Mouse (Mus musculus): ENCODE data around the gene Ifng. TPM values are rescaled to one million over a fixed set of nuclear protein-coding genes. Genes with fewer than 3 reads are reported as not detected.

The Ifng gene
- not detected in 2 replicates for polyA plus RNA-seq (2015; fragmentation: Nextera tagmentation; extraction: Ambion mirVana)

- 92% methylated on average over 11 of the region's 11 CpGs for WGBS
- Histone ChIP-seq H3K4me1 (no peaks in the 10 kb centered on the region), H3K27ac (no peak within 1 kb of the TSS), H3K4me3 (no peak within 1 kb of the TSS), H3K4me2 (no peak within 1 kb of the TSS), H3K9ac (no peak within 1 kb of the TSS), H3K9me3 (no peaks in the 10 kb centered on the region), H3K27me3 (no peaks in the 10 kb centered on the region), H3K36me3 (no peaks in the 10 kb centered on the region)
- ATAC-seq (ENCODE audit: borderline replicate concordance, extremely low read depth, low FRiP score, low TSS enrichment): no peak
These were observed at the start of gene Ifng for GRCm38 (mm10) chr10:118440742-118441240. Gene Ifng, plus strand, starts transcription at chr10:118441046.

GRCm38 (mm10) chr10:118399917-118400316 lies 40.9 kb upstream of the Ifng start:
- 78% methylated on average over 16 of the region's 16 CpGs for WGBS
- Histone ChIP-seq H3K27me3 (no peaks in the 10 kb centered on the region), H3K4me2 (no peak overlapping the region), H3K36me3 (no peaks in the 10 kb centered on the region), H3K27ac (no peak overlapping the region), H3K4me3 (no peak overlapping the region), H3K4me1 (no peaks in the 10 kb centered on the region), H3K9me3 (no peaks in the 10 kb centered on the region), H3K9ac (no peak overlapping the region)
- no peak for ATAC-seq (ENCODE audit: borderline replicate concordance, extremely low read depth, low FRiP score, low TSS enrichment)

- no peaks in the 10 kb centered on the region for H3K36me3 ChIP-seq
- H3K9me3 ChIP-seq: no peaks in the 10 kb centered on the region
- no peaks in the 10 kb centered on the region for H3K4me1 ChIP-seq
- ATAC-seq (ENCODE audit: borderline replicate concordance, extremely low read depth, low FRiP score, low TSS enrichment): no peak
- no peak overlapping the region for H3K4me2 ChIP-seq
- H3K27me3 ChIP-seq: no peaks in the 10 kb centered on the region
- H3K27ac ChIP-seq: no peak overlapping the region
- WGBS: 63% methylated on average over 5 of the region's 5 CpGs
- H3K4me3 ChIP-seq: no peak overlapping the region
- no peak overlapping the region for H3K9ac ChIP-seq
These were observed 34.2 kb upstream of the Ifng start for GRCm38 (mm10) chr10:118406463-118407221.

- H3K9ac ChIP-seq: no peak overlapping the region
- no peak overlapping the region for H3K27ac ChIP-seq
- ATAC-seq (ENCODE audit: borderline replicate concordance, extremely low read depth, low FRiP score, low TSS enrichment): no peak
- no peaks in the 10 kb centered on the region for H3K27me3 ChIP-seq
- no peaks in the 10 kb centered on the region for H3K4me1 ChIP-seq
- H3K4me3 ChIP-seq: no peak overlapping the region
- no peaks in the 10 kb centered on the region for H3K9me3 ChIP-seq
- no peak overlapping the region for H3K4me2 ChIP-seq
- no peaks in the 10 kb centered on the region for H3K36me3 ChIP-seq
These were observed 29.5 kb upstream of the Ifng start for GRCm38 (mm10) chr10:118411377-118411776.

GRCm38 (mm10) chr10:118412774-118413173 lies 28.1 kb upstream of the Ifng start:
- Histone ChIP-seq H3K27ac (no peak overlapping the region), H3K4me2 (no peak overlapping the region), H3K4me1 (no peaks in the 10 kb centered on the region), H3K9me3 (no peaks in the 10 kb centered on the region), H3K9ac (no peak overlapping the region), H3K4me3 (no peak overlapping the region), H3K36me3 (no peaks in the 10 kb centered on the region), H3K27me3 (no peaks in the 10 kb centered on the region)
- ATAC-seq (ENCODE audit: borderline replicate concordance, extremely low read depth, low FRiP score, low TSS enrichment): no peak
- 73% methylated on average over 5 of the region's 5 CpGs for WGBS

GRCm38 (mm10) chr10:118419000-118419425 lies 21.8 kb upstream of the Ifng start:
- ATAC-seq (ENCODE audit: borderline replicate concordance, extremely low read depth, low FRiP score, low TSS enrichment): no peak
- Histone ChIP-seq H3K4me2 (no peak overlapping the region), H3K4me1 (no peaks in the 10 kb centered on the region), H3K36me3 (no peaks in the 10 kb centered on the region), H3K4me3 (no peak overlapping the region), H3K27ac (no peak overlapping the region), H3K9ac (no peak overlapping the region), H3K9me3 (no peaks in the 10 kb centered on the region), H3K27me3 (no peaks in the 10 kb centered on the region)
- WGBS: 49% methylated on average over 7 of the region's 7 CpGs

- Histone ChIP-seq H3K4me1 (no peaks in the 10 kb centered on the region), H3K27ac (no peak overlapping the region), H3K36me3 (no peaks in the 10 kb centered on the region), H3K9me3 (no peaks in the 10 kb centered on the region), H3K27me3 (no peaks in the 10 kb centered on the region), H3K4me2 (no peak overlapping the region), H3K4me3 (no peak overlapping the region), H3K9ac (no peak overlapping the region)
- ATAC-seq (ENCODE audit: borderline replicate concordance, extremely low read depth, low FRiP score, low TSS enrichment): no peak
These were observed 19.9 kb upstream of the Ifng start for GRCm38 (mm10) chr10:118420896-118421295.

- WGBS: 84% methylated on average over 6 of the region's 6 CpGs
These were observed 5.3 kb upstream of the Ifng start for GRCm38 (mm10) chr10:118435501-118435900.

GRCm38 (mm10) chr10:118441898-118442297 lies 1.1 kb downstream of the Ifng start:
- WGBS: 50% methylated on average over 3 of the region's 3 CpGs
- Histone ChIP-seq H3K27ac (no peak overlapping the region), H3K9me3 (no peaks in the 10 kb centered on the region), H3K36me3 (no peaks in the 10 kb centered on the region), H3K27me3 (no peaks in the 10 kb centered on the region), H3K9ac (no peak overlapping the region), H3K4me1 (no peaks in the 10 kb centered on the region), H3K4me3 (no peak overlapping the region), H3K4me2 (no peak overlapping the region)
- ATAC-seq (ENCODE audit: borderline replicate concordance, extremely low read depth, low FRiP score, low TSS enrichment): no peak

More at GRCm38 (mm10) chr10:118435501-118435900, 5.3 kb upstream of the Ifng start:
- Histone ChIP-seq H3K9ac (no peak overlapping the region), H3K36me3 (no peaks in the 10 kb centered on the region), H3K27me3 (no peaks in the 10 kb centered on the region), H3K4me2 (no peak overlapping the region), H3K9me3 (no peaks in the 10 kb centered on the region), H3K27ac (no peak overlapping the region), H3K4me1 (no peaks in the 10 kb centered on the region), H3K4me3 (no peak overlapping the region)
- no peak for ATAC-seq (ENCODE audit: borderline replicate concordance, extremely low read depth, low FRiP score, low TSS enrichment)

- no peak overlapping the region for H3K4me2 ChIP-seq
- H3K36me3 ChIP-seq: no peaks in the 10 kb centered on the region
- H3K4me3 ChIP-seq: no peak overlapping the region
- H3K9me3 ChIP-seq: no peaks in the 10 kb centered on the region
- H3K9ac ChIP-seq: no peak overlapping the region
- ATAC-seq (ENCODE audit: borderline replicate concordance, extremely low read depth, low FRiP score, low TSS enrichment): no peak
- no peak overlapping the region for H3K27ac ChIP-seq
- no peaks in the 10 kb centered on the region for H3K27me3 ChIP-seq
- no peaks in the 10 kb centered on the region for H3K4me1 ChIP-seq
- WGBS: 86% methylated on average over 6 of the region's 6 CpGs
These were observed 2.2 kb downstream of the Ifng start for GRCm38 (mm10) chr10:118442999-118443398.

GRCm38 (mm10) chr10:118445021-118445420 lies 4.2 kb downstream of the Ifng start:
- ATAC-seq (ENCODE audit: borderline replicate concordance, extremely low read depth, low FRiP score, low TSS enrichment): no peak
- no peaks in the 10 kb centered on the region for H3K9me3 ChIP-seq
- H3K4me3 ChIP-seq: no peak overlapping the region
- H3K4me2 ChIP-seq: no peak overlapping the region
- H3K36me3 ChIP-seq: no peaks in the 10 kb centered on the region
- H3K27me3 ChIP-seq: no peaks in the 10 kb centered on the region
- H3K27ac ChIP-seq: no peak overlapping the region
- no peak overlapping the region for H3K9ac ChIP-seq
- WGBS: 87% methylated on average over 6 of the region's 6 CpGs
- no peaks in the 10 kb centered on the region for H3K4me1 ChIP-seq

- H3K27me3 ChIP-seq: no peaks in the 10 kb centered on the region
- H3K27ac ChIP-seq: no peak overlapping the region
- no peaks in the 10 kb centered on the region for H3K4me1 ChIP-seq
- WGBS: 55% methylated on average over 8 of the region's 8 CpGs
- H3K4me3 ChIP-seq: no peak overlapping the region
- no peaks in the 10 kb centered on the region for H3K9me3 ChIP-seq
- no peak overlapping the region for H3K9ac ChIP-seq
- no peak overlapping the region for H3K4me2 ChIP-seq
- no peaks in the 10 kb centered on the region for H3K36me3 ChIP-seq
- ATAC-seq (ENCODE audit: borderline replicate concordance, extremely low read depth, low FRiP score, low TSS enrichment): no peak
These were observed 4.7 kb downstream of the Ifng start for GRCm38 (mm10) chr10:118445502-118445901.
